Mouse (Mus musculus) left cerebral cortex, adult 2 months (tissue): ENCODE results near the gene Sugp1. TPM values are rescaled to one million over a fixed set of nuclear protein-coding genes. Genes with fewer than 3 reads are reported as not detected.

Experiments used
- DNase-seq, 2 experiments: peaks; one replicate each; pipeline ENCODE4 v3.0.0; 2021 to 2022; ENCODE audit warnings: low spot score in 2 of 2, mixed read lengths in 1 of 2; ENCODE audit errors: extremely low spot score in 1 of 2
- H3K27ac ChIP-seq: fragments of 200-600 bp; 2 replicates; pipeline ENCODE4 v1.8.1; 2022
- H3K4me3 ChIP-seq: fragments of 200-600 bp; 2 replicates; pipeline ENCODE4 v1.8.1; 2022
- CTCF ChIP-seq: fragments of 200-600 bp; IDR thresholded peaks from 2 replicates; pipeline ENCODE4 v1.8.1; 2022; ENCODE audit warnings: antibody characterized with exemption, mild to moderate bottlenecking, moderate library complexity
- intact Hi-C: fragments of 180-260 bp; cut with DNase I; formaldehyde crosslinking; loops from one replicate; pipeline ENCODE4 v1.15.1; 2025
- total RNA-seq, 2 experiments: library from RNA; stranded (reverse); gene quantifications; 2 replicates each; pipeline ENCODE4 v1.2.3; 2021

The Sugp1 gene
- total RNA-seq, 2 experiments from 2014 or later: 52.5 to 54.2 TPM

GRCm38 (mm10) chr8:70057721-70058120 lies 15.1 kb downstream of the Sugp1 start:
- TF ChIP-seq CTCF: no peak
- Histone ChIP-seq H3K4me3 (no peak overlapping the region), H3K27ac (no peak overlapping the region)
- DNase-seq: no peak
- intact Hi-C loops: loop anchor here (5.0 kb wide), 1 partner anchor 125 kb away; no protein-coding TSS in a partner anchor

DNA sequence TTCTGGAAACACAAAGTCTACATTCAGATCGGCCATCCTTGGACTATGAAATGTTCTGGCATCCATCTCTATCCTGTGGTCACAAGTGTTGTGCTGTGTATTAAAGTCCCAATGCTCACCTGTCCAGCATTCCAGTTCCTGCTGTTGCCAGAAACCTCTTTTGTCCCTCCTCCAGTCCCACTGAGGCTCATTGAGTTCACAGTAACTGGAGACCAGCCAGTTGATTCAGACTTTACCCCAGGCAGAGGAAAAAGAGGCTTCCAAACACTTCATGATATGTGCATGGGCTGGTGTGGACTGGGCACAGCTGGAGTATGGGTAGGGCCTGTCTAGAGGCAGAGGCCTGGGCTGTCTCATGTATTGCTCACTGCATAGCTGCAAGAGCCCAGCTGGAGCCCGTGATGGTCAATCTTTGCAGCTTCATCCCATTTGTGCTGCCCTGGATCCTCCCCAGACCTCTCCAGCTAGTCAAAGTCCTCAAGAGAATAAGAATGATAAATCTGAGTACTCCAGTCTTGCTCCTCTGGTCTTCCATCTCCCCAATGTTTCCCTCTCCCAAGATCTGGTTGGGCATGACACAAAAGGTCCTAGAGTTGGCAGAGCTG lies 29.3 kb downstream of the Sugp1 start:
- intact Hi-C loops: no loop called here
- no peak overlapping the region for H3K4me3 ChIP-seq
- no peak overlapping the region for H3K27ac ChIP-seq
- TF ChIP-seq CTCF: no peak
- DNase-seq: no peak

DNA sequence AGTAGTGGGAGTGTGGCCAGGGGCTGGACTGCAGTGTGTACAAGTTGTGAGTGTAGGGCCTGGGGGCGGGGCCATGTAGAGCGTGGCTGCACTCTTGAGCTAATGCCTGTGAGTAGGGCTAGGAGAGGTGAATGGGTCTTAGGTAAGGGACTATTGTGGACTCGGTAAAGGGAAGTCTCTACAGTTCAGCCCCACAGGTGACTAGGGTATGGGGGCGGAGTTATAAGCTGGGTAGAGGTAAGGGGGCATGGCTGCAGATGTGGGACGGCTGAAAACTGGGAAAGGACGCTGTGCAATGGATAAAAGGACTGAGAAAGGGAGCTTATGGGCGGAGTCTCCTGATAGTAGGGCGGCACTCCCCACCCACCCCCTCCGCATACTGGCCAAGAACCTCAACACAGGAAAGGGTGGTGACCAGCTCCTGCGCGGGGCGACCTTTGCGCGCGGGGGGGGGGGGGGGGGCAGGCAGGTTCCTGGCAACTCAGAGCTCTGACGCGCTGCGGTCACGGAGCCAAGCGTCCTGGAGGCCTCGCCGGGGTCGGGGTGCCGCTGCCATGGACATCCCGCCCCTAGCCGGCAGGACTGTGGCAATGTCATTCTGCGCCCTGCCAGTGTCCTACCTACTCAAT lies 29.9 kb downstream of the Sugp1 start, which contains the start of gene Tm6sf2:
Gene Tm6sf2, plus strand, starts transcription at position 484 of the 629 bp plus-strand sequence.
- Histone ChIP-seq H3K4me3 (no peak within 1 kb of the TSS), H3K27ac (no peak within 1 kb of the TSS)
- intact Hi-C loops: no loop called here
- no peak for DNase-seq
- no peak for TF ChIP-seq CTCF

GRCm38 (mm10) chr8:70073120-70073519 lies 30.5 kb downstream of the Sugp1 start:
- no peak for DNase-seq
- no peak for TF ChIP-seq CTCF
- no peak overlapping the region for H3K27ac ChIP-seq
- no peak overlapping the region for H3K4me3 ChIP-seq
- intact Hi-C loops: no loop called here

DNA sequence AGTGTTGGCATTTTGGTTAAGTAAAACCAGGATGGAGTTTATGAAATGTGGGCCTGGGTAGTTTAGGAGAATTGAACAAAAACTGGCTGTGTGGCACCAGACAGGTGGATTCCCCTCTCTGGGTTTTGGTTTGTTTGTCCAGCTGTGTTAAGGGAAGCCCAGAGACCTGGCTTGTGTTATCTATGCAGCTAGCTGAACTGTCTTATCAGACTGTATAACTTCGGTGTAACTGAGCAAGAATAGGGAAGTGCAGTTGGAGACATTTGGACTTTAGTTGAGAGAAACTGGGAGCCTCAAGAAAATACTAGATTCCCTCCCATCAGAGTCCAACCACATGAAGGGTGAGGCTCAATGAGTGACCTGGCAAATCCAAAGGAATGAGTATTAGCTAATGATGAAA lies 31.1 kb downstream of the Sugp1 start:
- Histone ChIP-seq H3K4me3 (no peak overlapping the region), H3K27ac (no peak overlapping the region)
- no peak for TF ChIP-seq CTCF
- DNase-seq: no peak
- intact Hi-C loops: no loop called here

GRCm38 (mm10) chr8:70081976-70082375 lies 39.4 kb downstream of the Sugp1 start:
- no peak for DNase-seq
- Histone ChIP-seq H3K4me3 (no peak overlapping the region), H3K27ac (no peak overlapping the region)
- no peak for TF ChIP-seq CTCF
- intact Hi-C loops: no loop called here

GRCm38 (mm10) chr8:70083285-70083684 lies 40.7 kb downstream of the Sugp1 start, which contains the start of gene Hapln4:
Hapln4 (plus strand) TSS chr8:70083457.
- peak within 1 kb of the TSS; percentile 57 for H3K4me3 ChIP-seq
- intact Hi-C loops: no loop called here
- no peak; the same call in 1 of the 2 replicates for TF ChIP-seq CTCF
- peak within 1 kb of the TSS; percentile 45 for H3K27ac ChIP-seq
- peak; percentile 72 to 80 for DNase-seq

GRCm38 (mm10) chr8:70084191-70085065 lies 41.8 kb downstream of the Sugp1 start:
- peak in 1 of 2 experiments; percentile 36 for DNase-seq
- intact Hi-C loops: no loop called here
- peak; percentile 12 for TF ChIP-seq CTCF
- Histone ChIP-seq H3K4me3 (peak overlapping the region; percentile 57), H3K27ac (peak overlapping the region; percentile 45)

DNA sequence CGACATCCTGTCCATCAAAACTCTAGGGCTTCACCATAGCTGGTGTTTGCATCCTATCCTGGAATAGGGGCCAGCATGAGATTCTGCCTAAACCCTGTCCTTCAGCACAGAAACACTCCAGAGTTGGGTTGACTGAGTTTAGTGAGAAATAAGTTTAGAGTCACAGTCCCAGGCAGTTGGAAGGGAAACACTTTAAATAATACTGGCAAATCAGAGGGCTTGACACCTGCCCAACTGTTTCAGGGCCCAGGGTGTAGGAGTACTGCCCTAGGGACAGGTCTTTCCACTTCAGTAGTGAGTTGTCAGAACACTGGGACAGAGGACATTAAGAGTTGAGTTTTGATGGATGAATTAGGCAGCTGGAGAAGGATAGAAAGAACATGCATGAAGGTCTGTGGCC lies 43.5 kb downstream of the Sugp1 start:
- no peak for TF ChIP-seq CTCF
- no peak for DNase-seq
- no peak overlapping the region for H3K4me3 ChIP-seq
- intact Hi-C loops: loop anchor here (2.0 kb wide), 1 partner anchor 35 kb away; the partner anchor contains the start of gene Ncan
- H3K27ac ChIP-seq: no peak overlapping the region

DNA sequence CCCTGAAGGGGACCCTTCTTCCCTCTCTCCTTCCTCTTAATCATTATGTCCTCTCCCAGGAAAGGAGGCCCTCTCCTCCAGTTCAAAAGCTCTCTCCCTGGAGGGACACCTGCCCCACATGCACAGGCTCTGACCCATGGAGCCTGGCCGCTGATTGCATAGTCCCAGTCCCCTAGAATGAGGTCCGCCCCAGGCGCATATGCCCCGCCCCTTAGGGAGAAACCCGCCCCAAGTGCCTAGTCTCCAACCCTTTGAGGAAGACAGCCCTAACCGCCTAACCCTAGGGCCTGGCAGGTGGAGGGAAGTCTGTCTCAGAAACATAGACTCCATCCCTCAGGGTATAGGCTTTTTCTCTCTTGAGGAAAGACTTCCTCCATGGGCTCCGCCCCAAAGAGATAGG lies 44.6 kb downstream of the Sugp1 start:
- intact Hi-C loops: loop anchor here (2.0 kb wide), 1 partner anchor 34 kb away; the partner anchor contains the start of gene Ncan
- no peak overlapping the region for H3K27ac ChIP-seq
- H3K4me3 ChIP-seq: no peak overlapping the region
- no peak for TF ChIP-seq CTCF
- no peak for DNase-seq

GRCm38 (mm10) chr8:70087836-70088650 lies 45.4 kb downstream of the Sugp1 start:
- peak overlapping the region; percentile 41 for H3K4me3 ChIP-seq
- peak; percentile 77 for TF ChIP-seq CTCF
- peak overlapping the region; percentile 11; the same call in 1 of the 2 replicates for H3K27ac ChIP-seq
- peak; percentile 65 to 77 for DNase-seq
- intact Hi-C loops: loop anchor here (1.0 to 2.0 kb wide), 2 partner anchors 33 to 78 kb away; partner anchors contain the start of gene Ncan
